Comparison of ENCODE assay signal across 8 mouse cellular contexts in genomic region chr14:36212830-36213229, GRCm38 (mm10).
DNase-seq lines count a peak whose midpoint lies in the region; ATAC-seq and TF ChIP-seq lines count a peak whose summit lies in the region.

No protein-coding gene starts in this region.

- no peak for TF ChIP-seq CTCF in G1E (IDR thresholded peaks at IDR 0.05; ENCODE audit: low read depth, low read length)
- TF ChIP-seq CTCF in forebrain, postnatal 0 days (IDR thresholded peaks at IDR 0.05; ENCODE audit: low read depth): peak; percentile 80

- intact Hi-C loops in heart, postnatal 36 days (cut with DNase I): loop anchor here (5.0 kb wide), 1 partner anchor 1401 kb away; no protein-coding TSS in a partner anchor

- DNase-seq in heart, postnatal 4 days: peak; percentile 69
- DNase-seq in heart, postnatal 36 days: no peak
- no peak for DNase-seq in G1E (ENCODE audit: low spot score)
- DNase-seq in cerebellum, adult 18-20 months: peak; percentile 22 to 41
- peak; percentile 85 for DNase-seq in forebrain, postnatal 0 days
- DNase-seq in layer of hippocampus, postnatal 25 days (ENCODE audit: extremely low spot score in 1 of 2, low spot score in 1 of 2): peak; percentile 50 to 81
- DNase-seq in naive thymus-derived CD4-positive, alpha-beta T cell, adult 2 months (ENCODE audit: low read depth): peak; percentile 2

- H3K9ac ChIP-seq in forebrain, postnatal 0 days: no peak overlapping the region

- H3K4me2 ChIP-seq in forebrain, postnatal 0 days (ENCODE audit: low read depth): no peak overlapping the region

- no peaks in the 10 kb centered on the region for H3K27me3 ChIP-seq in G1E (ENCODE audit: insufficient read depth, low read length)
- no peaks in the 10 kb centered on the region for H3K27me3 ChIP-seq in forebrain, postnatal 0 days (ENCODE audit: insufficient read depth, low read length)

- WGBS in forebrain, postnatal 0 days: 43% methylated on average over 4 of the region's 4 CpGs

- no peaks in the 10 kb centered on the region for H3K9me3 ChIP-seq in G1E (replicated peaks)
- H3K9me3 ChIP-seq in forebrain, postnatal 0 days (ENCODE audit: low read length): no peaks in the 10 kb centered on the region

- H3K36me3 ChIP-seq in G1E (replicated peaks): no peaks in the 10 kb centered on the region
- H3K36me3 ChIP-seq in forebrain, postnatal 0 days (ENCODE audit: insufficient read depth): no peaks in the 10 kb centered on the region

- H3K4me3 ChIP-seq in G1E (ENCODE audit: low read depth, low read length): no peak overlapping the region
- no peak overlapping the region for H3K4me3 ChIP-seq in forebrain, postnatal 0 days (ENCODE audit: low read depth, low read length)

- ATAC-seq in G1E (ENCODE audit: extremely low read depth, insufficient number of reproducible peaks, low FRiP score, poor library complexity, severe bottlenecking): peak; percentile 28; the same call in 1 of the 2 replicates
- peak; percentile 74; the same call in 1 of the 2 replicates for ATAC-seq in forebrain, postnatal 0 days
- ATAC-seq in erythroblast, adult 5-6 weeks (replicated peaks; ENCODE audit: low FRiP score, poor library complexity, severe bottlenecking): no peak

- no peaks in the 10 kb centered on the region for H3K4me1 ChIP-seq in G1E (ENCODE audit: insufficient read depth, low read depth, low read length)
- H3K4me1 ChIP-seq in forebrain, postnatal 0 days (ENCODE audit: insufficient read depth): no peaks in the 10 kb centered on the region

- H3K27ac ChIP-seq in forebrain, postnatal 0 days (ENCODE audit: low read depth, low read length): no peak overlapping the region

Comparison
In these comparisons a context has a peak if more than half of its experiments do, and no peak if none do; other contexts are left out.
1. DNase-seq: peak in heart, postnatal 4 days (single experiment), cerebellum, adult 18-20 months (2 of 2), forebrain, postnatal 0 days (single experiment), layer of hippocampus, postnatal 25 days (2 of 2) and naive thymus-derived CD4-positive, alpha-beta T cell, adult 2 months (single experiment); none in heart, postnatal 36 days (0 of 2) and G1E (single experiment).